Mouse (Mus musculus) monocyte, adult 5-6 weeks (primary cell): Measurements from ENCODE around the gene Opn1sw. TPM values are rescaled to one million over a fixed set of nuclear protein-coding genes. Genes with fewer than 3 reads are reported as not detected.
"Not testable (repeated sequence)": the region's sequence is repeated elsewhere in the genome, so short reads cannot be mapped to it uniquely, and the experiment has no call there.

Experiments
- ATAC-seq: fragments of 153-309, 156-312 bp; replicated peaks from 2 replicates; pipeline ENCODE4 v1.8.0; 2017; ENCODE audit warnings: mild to moderate bottlenecking; ENCODE audit not compliant: low TSS enrichment, insufficient number of reproducible peaks, severe bottlenecking, poor library complexity, low FRiP score
- total RNA-seq: library from RNA; stranded (forward); fragments of 200-1000, 200-491, 200-594 nt; gene quantifications from 3 replicates; pipeline ENCODE4 v1.2.3, GENCODE M21; 2017

The Opn1sw gene
- total RNA-seq, 1 experiment from 2014 or later, result not detected

DNA sequence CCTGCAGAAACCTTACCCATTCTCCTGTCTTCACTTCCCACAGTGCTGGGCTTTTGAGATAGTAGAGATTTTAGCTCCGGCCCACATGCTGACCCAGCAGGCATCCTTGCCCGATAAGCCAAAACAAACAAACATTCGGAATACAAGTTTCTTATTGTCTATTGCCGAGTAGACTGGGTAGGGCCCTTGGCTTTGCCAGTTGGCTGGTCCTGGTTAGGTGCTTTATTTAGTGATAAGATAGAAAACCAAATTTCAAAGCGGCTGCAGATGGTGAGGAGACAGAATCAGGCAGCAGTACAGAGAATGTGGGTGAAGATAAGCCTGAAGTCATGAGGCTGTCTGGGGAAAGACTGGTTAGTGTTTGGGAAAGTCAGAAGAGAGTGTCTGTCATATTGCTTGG, 35.5 kb downstream of the Opn1sw start:
- ATAC-seq, result no peak

DNA sequence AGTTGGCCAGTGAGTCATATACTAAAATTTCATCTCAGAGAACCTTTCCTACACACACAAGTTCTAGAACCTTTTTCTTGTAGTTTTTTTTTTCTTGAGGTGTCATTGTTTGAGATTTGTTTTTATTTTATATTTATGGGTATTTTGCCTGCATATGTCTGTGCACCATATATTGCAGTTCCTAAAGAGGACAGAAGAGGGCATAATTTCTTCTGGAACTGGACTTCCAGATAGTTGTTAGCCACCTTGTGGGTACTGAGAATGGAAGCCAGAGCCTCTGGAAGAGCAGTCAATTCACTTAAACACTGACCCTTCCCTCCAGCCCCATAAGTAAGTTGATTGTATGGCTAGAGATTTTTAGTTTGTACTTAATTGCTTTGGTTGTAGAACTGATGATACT, 36.7 kb downstream of the Opn1sw start:
- ATAC-seq, result no peak

DNA sequence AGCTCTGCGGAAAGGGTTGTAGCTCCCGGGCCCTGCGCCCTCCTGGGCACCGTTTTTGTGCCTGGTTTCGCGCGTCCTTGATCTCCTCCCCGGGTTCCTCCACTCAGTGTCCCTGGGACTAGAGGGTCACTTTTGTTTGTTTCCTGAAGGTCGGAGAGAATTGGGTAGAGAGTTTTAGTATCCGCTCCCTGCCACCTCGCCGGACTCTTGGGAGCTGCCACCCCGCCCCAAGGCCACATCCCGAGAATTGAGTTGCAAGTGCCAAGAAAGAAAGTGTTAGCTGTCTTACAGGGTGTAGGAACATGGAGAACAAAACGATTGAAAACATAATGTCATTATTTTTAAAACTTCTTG, 39.9 kb downstream of the Opn1sw start:
- ATAC-seq, result no peak

DNA sequence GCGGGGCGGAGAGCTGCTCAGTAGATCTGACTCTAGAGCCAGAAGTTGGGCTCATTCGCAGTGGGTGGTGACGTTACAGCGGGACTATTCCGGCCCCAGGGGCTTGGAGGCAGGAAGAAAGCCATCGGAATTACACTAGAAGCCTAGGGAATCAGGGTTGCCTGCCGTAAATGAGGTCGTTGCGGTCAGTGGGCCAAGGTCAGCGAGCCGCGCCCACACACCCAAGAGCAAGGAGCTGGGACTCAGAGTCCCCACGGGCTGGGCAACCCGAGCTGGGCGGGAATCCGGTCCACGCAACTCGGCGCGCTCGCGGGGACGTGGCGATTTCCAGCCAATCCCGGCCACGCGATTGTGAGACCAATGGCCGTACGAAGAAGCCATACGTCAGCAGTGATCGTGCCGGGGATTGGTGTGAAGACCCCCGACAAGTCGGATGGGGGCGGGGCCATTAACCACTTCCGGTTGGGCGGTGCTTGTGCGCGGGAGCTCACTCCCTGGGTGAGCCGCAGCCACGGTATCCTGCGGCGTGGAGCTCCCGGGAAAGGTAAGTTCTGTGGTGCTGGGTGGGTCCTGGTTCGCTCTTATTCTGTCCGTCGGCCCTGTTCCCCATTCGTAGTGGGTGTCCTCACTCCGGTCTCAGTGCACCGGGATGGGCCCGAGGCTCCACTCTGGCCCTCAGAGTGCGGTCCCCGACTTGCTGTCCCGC, 40.5 kb downstream of the Opn1sw start, which contains the start of gene Calu:
Gene Calu, plus strand, starts transcription at position 405 of the 706 bp plus-strand sequence.
- ATAC-seq, result peak; percentile 99

DNA sequence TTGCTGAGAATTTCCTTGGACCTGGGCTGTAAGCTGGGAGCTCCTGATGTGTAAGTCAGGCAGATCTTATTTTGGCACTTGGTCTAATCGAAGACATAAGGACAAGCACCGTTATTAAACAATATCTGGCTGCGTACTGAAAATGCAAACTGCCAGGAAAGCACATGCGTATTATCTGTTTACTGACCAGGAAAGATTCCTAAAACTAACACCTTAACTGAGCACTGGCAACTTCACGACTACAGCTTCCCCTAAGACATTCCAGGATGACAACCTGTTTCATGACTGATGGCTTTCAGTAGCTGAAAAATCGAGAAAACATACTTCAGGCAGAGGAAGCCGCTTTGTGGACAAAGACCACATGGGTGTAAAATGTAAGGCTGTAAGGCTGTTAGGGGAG, 41.1 kb downstream of the Opn1sw start:
- ATAC-seq, result no peak

DNA sequence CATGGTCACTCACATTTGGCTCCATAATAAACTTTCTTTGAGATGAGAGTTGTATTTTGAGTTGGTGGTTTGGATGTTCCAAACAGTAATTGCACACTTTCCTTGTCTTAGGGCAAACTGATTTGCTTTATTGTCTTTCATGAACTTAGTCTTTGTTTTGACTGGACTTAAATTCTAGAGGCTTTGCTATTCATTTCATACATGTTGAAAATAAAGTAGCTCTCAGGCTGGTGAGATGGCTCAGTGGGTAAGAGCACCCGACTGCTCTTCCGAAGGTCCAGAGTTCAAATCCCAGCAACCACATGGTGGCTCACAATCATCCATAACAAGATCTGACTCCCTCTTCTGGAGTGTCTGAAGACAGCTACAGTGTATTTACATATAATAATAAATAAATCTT, 41.8 kb downstream of the Opn1sw start:
- not testable (repeated sequence) for ATAC-seq

DNA sequence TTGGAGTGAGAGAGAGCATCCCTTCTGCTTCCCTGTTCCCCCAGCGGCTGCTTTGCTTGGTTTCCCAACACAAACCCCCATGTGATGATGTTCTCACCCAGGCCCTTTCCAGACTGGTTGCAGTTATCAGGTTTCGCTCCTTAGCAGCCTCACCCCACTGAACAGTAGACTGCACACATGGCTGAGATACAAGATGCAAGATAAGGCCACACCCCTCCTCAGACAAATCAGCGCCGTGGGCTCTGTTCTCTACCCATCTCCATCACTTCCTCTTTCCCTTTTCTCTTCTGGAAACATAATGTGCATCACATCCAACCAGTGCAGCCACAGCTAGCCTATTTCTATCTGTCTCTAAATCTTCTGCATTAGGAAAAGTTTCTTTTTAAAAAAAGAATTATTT, 58.8 kb downstream of the Opn1sw start:
- ATAC-seq, result no peak

DNA sequence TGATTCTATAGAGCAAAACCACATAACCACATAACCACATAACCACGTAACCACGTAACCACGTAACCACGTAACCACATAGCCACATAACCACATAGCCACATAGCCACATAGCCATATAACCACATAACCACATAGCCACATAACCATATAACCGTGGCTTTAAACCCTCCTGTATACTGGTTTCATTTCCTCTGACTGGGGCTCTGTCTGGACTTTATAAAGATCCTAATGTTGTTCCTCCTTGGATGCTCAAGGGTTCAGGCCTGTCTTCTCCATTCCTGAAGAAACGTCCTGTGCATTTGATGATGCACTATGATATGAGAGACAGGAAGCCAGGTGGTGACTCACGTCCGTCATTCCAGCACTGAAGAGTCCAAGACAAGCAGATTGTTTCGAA, 61.3 kb downstream of the Opn1sw start:
- ATAC-seq, result no peak

Other genes starting within 250 kb of the Opn1sw start
- 50.0 to 66.4 TPM (median 59.6 TPM) in 3 replicates for gene Rbm28, start 223.5 kb downstream of the Opn1sw start, total RNA-seq
- not detected in 3 replicates for gene Prrt4, start 208.9 kb downstream of the Opn1sw start, total RNA-seq
- gene Impdh1, start 172.1 kb downstream of the Opn1sw start, total RNA-seq, result 16.4 to 27.6 TPM (median 22.7 TPM) in 3 replicates
- 7.6 to 8.9 TPM (median 8.5 TPM) in 3 replicates for gene Hilpda, start 116.0 kb downstream of the Opn1sw start, total RNA-seq
- 1.9 TPM in 1 of 3 replicates, not detected in the others for gene Fam71f2, start 108.9 kb downstream of the Opn1sw start, total RNA-seq
- not detected in 3 replicates for gene Fam71f1, start 69.3 kb downstream of the Opn1sw start, total RNA-seq
- 134 to 144 TPM (median 142 TPM) in 3 replicates for gene Calu, start 40.4 kb downstream of the Opn1sw start, total RNA-seq
- 0.49 to 0.96 TPM (median 0.67 TPM) in 3 replicates for gene Ccdc136, start 7.8 kb upstream of the Opn1sw start, total RNA-seq
- gene Flnc, start 44.8 kb upstream of the Opn1sw start, total RNA-seq, result not detected in 3 replicates
- 216 to 361 TPM (median 337 TPM) in 3 replicates for gene Atp6v1f, start 79.2 kb upstream of the Opn1sw start, total RNA-seq
- gene Atp6v1fnb, start 83.0 kb upstream of the Opn1sw start, total RNA-seq, result 0.78 TPM in 1 of 3 replicates, not detected in the others
- not detected in 3 replicates for gene Kcp, start 119.5 kb upstream of the Opn1sw start, total RNA-seq
- 195 to 268 TPM (median 261 TPM) in 3 replicates for gene Irf5, start 138.2 kb upstream of the Opn1sw start, total RNA-seq
- gene Tnpo3, start 221.4 kb upstream of the Opn1sw start, total RNA-seq, result 62.4 to 105 TPM (median 76.9 TPM) in 3 replicates